Mouse (Mus musculus) bone marrow, adult 2 months (tissue): Measurements from ENCODE around the gene Gm3250. TPM values are rescaled to one million over a fixed set of nuclear protein-coding genes. Genes with fewer than 3 reads are reported as not detected.
"Not testable (repeated sequence)": the region's sequence is repeated elsewhere in the genome, so short reads cannot be mapped to it uniquely, and the experiment has no call there.

Experiments used
- H3K27ac ChIP-seq: fragments of 200-500 bp; 2 replicates; pipeline ENCODE4 v1.5.1; 2012; ENCODE audit warnings: low read depth, mild to moderate bottlenecking, control low read depth, inconsistent platforms, low read length; ENCODE audit not compliant: control insufficient read depth, poor library complexity, insufficient read depth
- H3K4me1 ChIP-seq: fragments of 200-500 bp; 2 replicates; pipeline ENCODE4 v1.6.1; 2011; ENCODE audit warnings: low read length; ENCODE audit not compliant: control insufficient read depth, insufficient read depth
- H3K4me3 ChIP-seq: fragments of 200-500 bp; replicated peaks from 2 replicates; pipeline ENCODE3; 2011; ENCODE audit warnings: mild to moderate bottlenecking, low read depth, low read length, control low read depth; ENCODE audit not compliant: control insufficient read depth
- CTCF ChIP-seq: fragments of 200-500 bp; IDR thresholded peaks from 2 replicates; pipeline ENCODE4 v1.5.1; 2011; ENCODE audit warnings: low read length, control low read depth; ENCODE audit not compliant: control insufficient read depth, insufficient read depth
- POLR2A ChIP-seq: fragments of 200-500 bp; IDR thresholded peaks from 2 replicates; pipeline ENCODE4 v1.6.1; 2011; ENCODE audit warnings: low read depth, mild to moderate bottlenecking, control low read depth, low read length, borderline replicate concordance; ENCODE audit not compliant: control insufficient read depth
- WGBS: fragments of 180-500 bp; shearing (Covaris S2); methylation state at CpG from one replicate; pipeline ENCODE4 v1.1.7; 2018; 5-methylcytosine and 5-hydroxymethylcytosine counted together
- polyA plus RNA-seq: library from polyadenylated mRNA; stranded (reverse); fragments of >200 nt; gene quantifications from 2 replicates; pipeline ENCODE4 v1.2.4, GENCODE M21; 2011; ENCODE audit warnings: low replicate concordance; ENCODE audit not compliant: missing spikeins, insufficient read depth, insufficient read length

Gm3250 gene
- polyA plus RNA-seq, 1 experiment = not detected

DNA sequence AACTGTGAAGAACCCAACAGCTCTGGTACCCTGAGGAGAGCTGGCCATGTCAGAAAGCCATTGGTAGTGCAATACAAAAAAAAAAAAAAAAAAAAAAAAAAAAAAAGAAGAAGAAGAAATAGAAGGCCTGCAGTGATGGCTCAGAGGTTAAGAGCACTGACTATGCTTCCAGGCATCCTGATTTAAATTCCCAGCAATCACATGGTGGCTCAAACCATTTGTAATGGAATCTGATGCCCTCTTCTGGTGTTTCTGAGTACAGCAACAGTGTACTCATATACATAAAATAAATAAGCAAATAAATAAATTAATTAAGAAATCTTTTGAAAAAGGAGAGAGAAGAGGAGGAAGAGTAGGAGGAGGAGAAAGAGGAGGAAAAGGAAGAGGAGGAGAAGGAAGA is 28.9 kb downstream of the Gm3250 start:
- H3K4me1 ChIP-seq = no peaks in the 10 kb centered on the region
- no peak overlapping the region for H3K4me3 ChIP-seq
- no peak overlapping the region for H3K27ac ChIP-seq
- TF ChIP-seq CTCF (no peak), POLR2A (no peak)

- not testable (repeated sequence) for H3K4me1 ChIP-seq, H3K27ac ChIP-seq, H3K4me3 ChIP-seq
- 52% methylated on average over 3 of the region's 3 CpGs for WGBS
Measured at GRCm38 (mm10) chr10:77752312-77752711, 30.0 kb downstream of the Gm3250 start.

- H3K27ac ChIP-seq, H3K4me3 ChIP-seq, H3K4me1 ChIP-seq: not testable (repeated sequence)
- 58% methylated on average over 1 of the region's 1 CpGs for WGBS
Measured at GRCm38 (mm10) chr10:77751254-77751653, 31.1 kb downstream of the Gm3250 start, which contains the start of gene Gm9736. TSS of gene Gm9736 (minus strand) at chr10:77751354.

- WGBS = 75% methylated on average over 1 of the region's 1 CpGs
- not testable (repeated sequence) for H3K4me3 ChIP-seq, H3K27ac ChIP-seq, H3K4me1 ChIP-seq
Measured at GRCm38 (mm10) chr10:77750686-77751085, 31.7 kb downstream of the Gm3250 start.

GRCm38 (mm10) chr10:77741924-77742688 is 40.2 kb downstream of the Gm3250 start, which contains the start of gene Gm18596:
TSS of gene Gm18596 (minus strand) at chr10:77742638.
- H3K4me3 ChIP-seq, H3K27ac ChIP-seq, H3K4me1 ChIP-seq: not testable (repeated sequence)
- 59% methylated on average over 5 of the region's 5 CpGs for WGBS

DNA sequence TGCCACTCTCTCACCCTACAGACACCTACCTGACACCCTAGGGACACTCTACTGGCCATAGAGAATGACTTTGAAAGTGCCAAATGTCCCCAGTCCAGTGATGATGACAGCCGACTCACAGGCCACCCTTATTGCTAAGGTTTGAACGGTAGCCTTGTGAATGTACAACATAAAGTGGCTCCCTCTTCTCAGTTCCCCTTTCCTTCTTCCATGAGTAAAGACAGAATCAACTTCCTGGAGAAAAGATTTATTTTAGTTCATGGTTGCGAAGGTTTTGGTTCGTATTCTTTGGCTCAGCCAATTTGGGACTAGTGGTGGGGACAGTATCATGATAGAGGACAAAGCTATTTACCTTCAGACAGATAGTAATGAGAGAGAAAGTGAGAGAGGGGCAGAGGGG is 43.4 kb downstream of the Gm3250 start:
- Histone ChIP-seq H3K4me1 (no peaks in the 10 kb centered on the region), H3K27ac (no peak overlapping the region), H3K4me3 (no peak overlapping the region)
- WGBS = 47% methylated on average over 4 of the region's 4 CpGs
- TF ChIP-seq POLR2A = no peak

DNA sequence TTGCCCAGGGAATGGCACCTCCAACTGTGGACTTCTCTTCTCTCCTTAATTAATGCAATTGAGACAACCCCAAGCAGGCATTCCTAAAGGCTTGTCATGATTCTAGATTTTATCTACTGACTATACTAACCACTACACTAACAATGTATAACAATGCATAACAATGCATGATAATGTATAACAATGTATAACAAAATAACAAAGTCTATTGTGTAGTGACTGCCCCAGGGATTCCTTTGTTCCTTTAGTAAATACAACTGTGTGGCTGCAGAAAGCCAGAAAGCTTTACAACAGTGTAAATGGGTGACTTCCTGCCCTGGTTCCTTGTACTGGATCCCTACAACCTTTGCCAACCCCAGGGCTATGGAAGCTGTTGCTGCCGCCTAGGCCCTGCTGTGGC is 46.4 kb downstream of the Gm3250 start:
- no peaks in the 10 kb centered on the region for H3K4me1 ChIP-seq
- no peak for TF ChIP-seq CTCF
- no peak overlapping the region for H3K4me3 ChIP-seq
- WGBS = 76% methylated on average over 1 of the region's 1 CpGs
- no peak overlapping the region for H3K27ac ChIP-seq

Other genes with a start within 250 kb of the Gm3250 start
- gene Pttg1ip, start 200.8 kb downstream of the Gm3250 start, polyA plus RNA-seq = 38.1 and 67.0 TPM in 2 replicates
- 69.9 and 76.0 TPM in 2 replicates for gene Sumo3, start 176.4 kb downstream of the Gm3250 start, polyA plus RNA-seq
- gene Gm49325, start 176.3 kb downstream of the Gm3250 start, polyA plus RNA-seq = not detected in 2 replicates
- 21.5 and 35.5 TPM in 2 replicates for gene Ube2g2, start 160.3 kb downstream of the Gm3250 start, polyA plus RNA-seq
- not detected in 2 replicates for gene Tspear, start 96.0 kb downstream of the Gm3250 start, polyA plus RNA-seq
- gene Gm19402, start 91.8 kb downstream of the Gm3250 start, polyA plus RNA-seq = not detected in 2 replicates
- not detected in 2 replicates for gene Gm9508, start 85.3 kb downstream of the Gm3250 start, polyA plus RNA-seq
- gene Gm10272, start 75.9 kb downstream of the Gm3250 start, polyA plus RNA-seq = not detected in 2 replicates
- not detected in 2 replicates for gene Gm10024, start 71.1 kb downstream of the Gm3250 start, polyA plus RNA-seq
- gene Gm10142, start 66.7 kb downstream of the Gm3250 start, polyA plus RNA-seq = not detected in 2 replicates
- gene Krtap12-1, start 61.9 kb downstream of the Gm3250 start, polyA plus RNA-seq = not detected in 2 replicates
- gene Gm10100, start 56.1 kb downstream of the Gm3250 start, polyA plus RNA-seq = not detected in 2 replicates
- not detected in 2 replicates for gene Gm18596, start 39.9 kb downstream of the Gm3250 start, polyA plus RNA-seq
- not detected in 2 replicates for gene Gm9736, start 31.2 kb downstream of the Gm3250 start, polyA plus RNA-seq
- not detected in 2 replicates for gene Gm3233, start 22.9 kb downstream of the Gm3250 start, polyA plus RNA-seq
- not detected in 2 replicates for gene Gm3238, start 11.2 kb downstream of the Gm3250 start, polyA plus RNA-seq
- gene Gm7138, start 5.6 kb downstream of the Gm3250 start, polyA plus RNA-seq = not detected in 2 replicates
- gene Gm7137, start 5.7 kb upstream of the Gm3250 start, polyA plus RNA-seq = not detected in 2 replicates
- not detected in 2 replicates for gene Gm9639, start 12.5 kb upstream of the Gm3250 start, polyA plus RNA-seq
- gene Gm19668, start 16.6 kb upstream of the Gm3250 start, polyA plus RNA-seq = not detected in 2 replicates
- gene Gm9507, start 29.3 kb upstream of the Gm3250 start, polyA plus RNA-seq = not detected in 2 replicates
- not detected in 2 replicates for gene Gm2696, start 32.1 kb upstream of the Gm3250 start, polyA plus RNA-seq
- gene Krtap10-4, start 44.6 kb upstream of the Gm3250 start, polyA plus RNA-seq = not detected in 2 replicates
- gene Krtap10-10, start 53.4 kb upstream of the Gm3250 start, polyA plus RNA-seq = not detected in 2 replicates
- gene Gm36176, start 64.3 kb upstream of the Gm3250 start, polyA plus RNA-seq = not detected in 2 replicates
- gene Gm10318, start 70.3 kb upstream of the Gm3250 start, polyA plus RNA-seq = not detected in 2 replicates
- not detected in 2 replicates for gene Gm3285, start 79.4 kb upstream of the Gm3250 start, polyA plus RNA-seq
- gene Lrrc3, start 120.0 kb upstream of the Gm3250 start, polyA plus RNA-seq = 0.70 TPM in 1 of 2 replicates, not detected in the other
- 19.2 and 53.7 TPM in 2 replicates for gene Trpm2, start 188.0 kb upstream of the Gm3250 start, polyA plus RNA-seq
- gene 1810043G02Rik, start 196.0 kb upstream of the Gm3250 start, polyA plus RNA-seq = 4.4 and 5.8 TPM in 2 replicates
- gene Pfkl, start 227.5 kb upstream of the Gm3250 start, polyA plus RNA-seq = 8.0 and 13.3 TPM in 2 replicates